Mouse (Mus musculus) left cerebral cortex, postnatal 4 days (tissue): ENCODE results near the gene Dthd1. TPM values are rescaled to one million over a fixed set of nuclear protein-coding genes. Genes with fewer than 3 reads are reported as not detected.

ENCODE experiments used
- DNase-seq: peaks from one replicate; pipeline ENCODE4 v3.0.0-alpha.2; 2022
- intact Hi-C: fragments of 180-260 bp; cut with DNase I; formaldehyde crosslinking; loops from one replicate; pipeline ENCODE4 v1.15.1; 2025
- total RNA-seq, 2 experiments: library from RNA; stranded (reverse); gene quantifications; 2 replicates each; pipeline ENCODE4 v1.2.3; 2021

Gene Dthd1
- total RNA-seq, 2 experiments from 2014 or later, result 0.24 TPM; not detected in 1

GRCm38 (mm10) chr5:62858282-62858681, 44.7 kb downstream of the Dthd1 start:
- intact Hi-C loops, result no loop called here
- no peak for DNase-seq

- no peak for DNase-seq
- intact Hi-C loops, result no loop called here
Observed at GRCm38 (mm10) chr5:62864348-62864747, 50.7 kb downstream of the Dthd1 start.

- DNase-seq, result no peak
- intact Hi-C loops, result no loop called here
Observed at GRCm38 (mm10) chr5:62867003-62867402, 53.4 kb downstream of the Dthd1 start.

GRCm38 (mm10) chr5:62879530-62879929, 65.9 kb downstream of the Dthd1 start:
- intact Hi-C loops, result no loop called here
- DNase-seq, result no peak

GRCm38 (mm10) chr5:62895326-62895725, 81.7 kb downstream of the Dthd1 start:
- intact Hi-C loops, result loop anchor here (5.0 kb wide), 2 partner anchors 752 to 872 kb away; partner anchors contain the start of gene Nwd2
- DNase-seq, result peak; percentile 7

GRCm38 (mm10) chr5:62906954-62907353, 93.3 kb downstream of the Dthd1 start:
- intact Hi-C loops, result loop anchor here (5.0 kb wide), 1 partner anchor 980 kb away; no protein-coding TSS in a partner anchor
- DNase-seq, result no peak

- intact Hi-C loops, result loop anchor here (5.0 kb wide), 1 partner anchor 978 kb away; no protein-coding TSS in a partner anchor
- no peak for DNase-seq
Observed at GRCm38 (mm10) chr5:62909074-62909473, 95.5 kb downstream of the Dthd1 start.

GRCm38 (mm10) chr5:62924616-62925015, 111.0 kb downstream of the Dthd1 start:
- intact Hi-C loops, result no loop called here

More at GRCm38 (mm10) chr5:62924616-62925015, 111.0 kb downstream of the Dthd1 start:
- DNase-seq, result no peak

Other genes starting within 250 kb of the Dthd1 start
- 10 to 100 TPM; 34.0 to 42.4 TPM for gene Arap2, start 47.7 kb upstream of the Dthd1 start, total RNA-seq